Mouse (Mus musculus) kidney, adult 2 months (tissue): ENCODE measurements around the gene Sorcs2. TPM values are rescaled to one million over a fixed set of nuclear protein-coding genes. Genes with fewer than 3 reads are reported as not detected.

Experiments used
- DNase-seq: peaks from one replicate; pipeline ENCODE4 v3.0.0; 2021
- H3K27ac ChIP-seq: fragments of 200-500 bp; 2 replicates; pipeline ENCODE4 v1.5.1; 2012; ENCODE audit warnings: low read depth, low read length, control low read depth, inconsistent platforms; ENCODE audit not compliant: insufficient read depth
- H3K27me3 ChIP-seq: fragments of 200-500 bp; replicated peaks from 2 replicates; pipeline ENCODE4 v1.6.1; 2012; ENCODE audit warnings: mild to moderate bottlenecking, moderate library complexity, low read length, inconsistent platforms; ENCODE audit not compliant: control insufficient read depth, insufficient read depth
- H3K36me3 ChIP-seq: fragments of 200-500 bp; 2 replicates; pipeline ENCODE4 v1.6.1; 2012; ENCODE audit warnings: mild to moderate bottlenecking, moderate library complexity, low read length, inconsistent platforms; ENCODE audit not compliant: control insufficient read depth, insufficient read depth
- H3K4me1 ChIP-seq: fragments of 200-500 bp; 2 replicates; pipeline ENCODE4 v1.6.1; 2011; ENCODE audit warnings: low read length; ENCODE audit not compliant: control insufficient read depth, insufficient read depth
- H3K4me3 ChIP-seq: fragments of 200-500 bp; 2 replicates; pipeline ENCODE4 v1.5.1; 2011; ENCODE audit warnings: mild to moderate bottlenecking, low read depth, low read length, control low read depth; ENCODE audit not compliant: insufficient read depth
- CTCF ChIP-seq: fragments of 200-500 bp; conservative IDR thresholded peaks from 2 replicates; pipeline ENCODE4 v1.5.1; 2011; ENCODE audit warnings: low read depth, mild to moderate bottlenecking, control low read depth, low read length, moderate library complexity, mixed read lengths; ENCODE audit not compliant: insufficient read depth, insufficient read length
- POLR2A ChIP-seq: fragments of 200-500 bp; IDR thresholded peaks from one replicate; pipeline ENCODE4 v1.6.1; 2011; ENCODE audit warnings: low read depth, low read length, control low read depth
- WGBS: fragments of 180-500 bp; shearing (Covaris S2); methylation state at CpG from one replicate; pipeline ENCODE4 v1.1.7; 2018; 5-methylcytosine and 5-hydroxymethylcytosine counted together
- polyA plus RNA-seq: library from polyadenylated mRNA; depleted of rRNA; stranded (reverse); fragments of >200 nt; gene quantifications from 2 replicates; pipeline ENCODE4 v1.2.3, GENCODE M21; 2012

The Sorcs2 gene
- polyA plus RNA-seq, 1 experiment = 1.9 TPM

GRCm38 (mm10) chr5:36358161-36358560, 39.8 kb downstream of the Sorcs2 start:
- Histone ChIP-seq H3K27me3 (no peaks in the 10 kb centered on the region), H3K27ac (no peak overlapping the region), H3K4me3 (no peak overlapping the region), H3K36me3 (no peaks in the 10 kb centered on the region), H3K4me1 (no peaks in the 10 kb centered on the region)
- WGBS = 71% methylated on average over 4 of the region's 4 CpGs
- TF ChIP-seq POLR2A (no peak), CTCF (no peak)
- no peak for DNase-seq

GRCm38 (mm10) chr5:36356659-36357058, 41.3 kb downstream of the Sorcs2 start:
- WGBS = 58% methylated on average over 4 of the region's 4 CpGs
- no peaks in the 10 kb centered on the region for H3K27me3 ChIP-seq
- no peak for TF ChIP-seq CTCF
- no peak for TF ChIP-seq POLR2A
- H3K4me1 ChIP-seq = no peaks in the 10 kb centered on the region
- no peak overlapping the region for H3K27ac ChIP-seq
- no peaks in the 10 kb centered on the region for H3K36me3 ChIP-seq
- H3K4me3 ChIP-seq = no peak overlapping the region
- DNase-seq = no peak

- no peak for DNase-seq
- H3K4me1 ChIP-seq = no peaks in the 10 kb centered on the region
- no peaks in the 10 kb centered on the region for H3K36me3 ChIP-seq
Observed at GRCm38 (mm10) chr5:36355683-36356082, 42.3 kb downstream of the Sorcs2 start.

GRCm38 (mm10) chr5:36353679-36354078, 44.3 kb downstream of the Sorcs2 start:
- no peak overlapping the region for H3K27ac ChIP-seq
- no peak for DNase-seq
- H3K36me3 ChIP-seq = no peaks in the 10 kb centered on the region
- 80% methylated on average over 6 of the region's 6 CpGs for WGBS
- no peaks in the 10 kb centered on the region for H3K4me1 ChIP-seq
- no peak overlapping the region for H3K4me3 ChIP-seq
- TF ChIP-seq CTCF = no peak
- TF ChIP-seq POLR2A = no peak
- H3K27me3 ChIP-seq = no peaks in the 10 kb centered on the region

More at GRCm38 (mm10) chr5:36355683-36356082, 42.3 kb downstream of the Sorcs2 start:
- TF ChIP-seq POLR2A (no peak), CTCF (no peak)
- H3K4me3 ChIP-seq = no peak overlapping the region
- no peak overlapping the region for H3K27ac ChIP-seq
- 84% methylated on average over 3 of the region's 3 CpGs for WGBS
- no peaks in the 10 kb centered on the region for H3K27me3 ChIP-seq

- no peak for TF ChIP-seq POLR2A
- TF ChIP-seq CTCF = no peak
- no peak overlapping the region for H3K4me3 ChIP-seq
- no peak overlapping the region for H3K27ac ChIP-seq
- H3K4me1 ChIP-seq = no peaks in the 10 kb centered on the region
- WGBS = 82% methylated on average over 2 of the region's 2 CpGs
- no peaks in the 10 kb centered on the region for H3K36me3 ChIP-seq
- H3K27me3 ChIP-seq = no peaks in the 10 kb centered on the region
- no peak for DNase-seq
Observed at GRCm38 (mm10) chr5:36353194-36353593, 44.7 kb downstream of the Sorcs2 start.

- no peaks in the 10 kb centered on the region for H3K4me1 ChIP-seq
- DNase-seq = no peak
- WGBS = 88% methylated on average over 4 of the region's 4 CpGs
- no peaks in the 10 kb centered on the region for H3K36me3 ChIP-seq
- no peak overlapping the region for H3K27ac ChIP-seq
- TF ChIP-seq CTCF = no peak
- TF ChIP-seq POLR2A = no peak
- H3K4me3 ChIP-seq = no peak overlapping the region
- H3K27me3 ChIP-seq = no peaks in the 10 kb centered on the region
Observed at GRCm38 (mm10) chr5:36346698-36347097, 51.2 kb downstream of the Sorcs2 start.

- Histone ChIP-seq H3K27me3 (no peaks in the 10 kb centered on the region), H3K27ac (no peak overlapping the region), H3K4me3 (no peak overlapping the region), H3K4me1 (no peaks in the 10 kb centered on the region), H3K36me3 (no peaks in the 10 kb centered on the region)
- 81% methylated on average over 3 of the region's 3 CpGs for WGBS
- TF ChIP-seq CTCF (no peak), POLR2A (no peak)
- DNase-seq = no peak
Observed at GRCm38 (mm10) chr5:36339283-36339682, 58.7 kb downstream of the Sorcs2 start.
